Mouse (Mus musculus) forebrain, embryonic 10.5 days (tissue): ENCODE data around the gene Prkg2. TPM values are rescaled to one million over a fixed set of nuclear protein-coding genes. Genes with fewer than 3 reads are reported as not detected.

ENCODE experiments used
- DNase-seq: peaks from one replicate; pipeline ENCODE4 v3.0.0-alpha.2; 2017; ENCODE audit warnings: low spot score; ENCODE audit errors: extremely low spot score
- H3K27ac ChIP-seq: fragments of 300-500 bp; sonication (generic); 2 replicates; pipeline ENCODE4 v1.5.1; 2016; ENCODE audit warnings: mild to moderate bottlenecking
- H3K27me3 ChIP-seq: fragments of 300-500 bp; sonication (generic); 2 replicates; pipeline ENCODE4 v1.6.1; 2016; ENCODE audit warnings: mild to moderate bottlenecking; ENCODE audit not compliant: poor library complexity, severe bottlenecking
- H3K36me3 ChIP-seq: fragments of 300-500 bp; sonication (generic); replicated peaks from 2 replicates; pipeline ENCODE4 v1.6.1; 2016; ENCODE audit warnings: mild to moderate bottlenecking, moderate library complexity
- H3K4me1 ChIP-seq: fragments of 300-500 bp; sonication (generic); 2 replicates; pipeline ENCODE4 v1.6.1; 2016
- H3K4me3 ChIP-seq: fragments of 300-500 bp; sonication (generic); 2 replicates; pipeline ENCODE4 v1.5.1; 2016; ENCODE audit warnings: mild to moderate bottlenecking, moderate library complexity
- H3K9me3 ChIP-seq: fragments of 300-500 bp; sonication (generic); 2 replicates; pipeline ENCODE4 v1.6.1; 2016; ENCODE audit warnings: mild to moderate bottlenecking, moderate library complexity
- WGBS: fragments of 180-500 bp; shearing (Covaris S2); methylation state at CpG from one replicate; pipeline ENCODE4 v1.1.7; 2016; 5-methylcytosine and 5-hydroxymethylcytosine counted together
- polyA plus RNA-seq: library from polyadenylated mRNA; unstranded; fragments of >200 nt; fragmentation: Nextera tagmentation; extraction: Ambion mirVana; gene quantifications from 2 replicates; pipeline ENCODE4 v1.2.1, GENCODE M21; 2016

Gene Prkg2
- polyA plus RNA-seq, 1 experiment from 2014 or later: 2.0 TPM

- H3K27ac ChIP-seq: no peak overlapping the region
- no peaks in the 10 kb centered on the region for H3K9me3 ChIP-seq
- no peak for DNase-seq
- H3K36me3 ChIP-seq: no peaks in the 10 kb centered on the region
- H3K4me1 ChIP-seq: no peaks in the 10 kb centered on the region
- no peaks in the 10 kb centered on the region for H3K27me3 ChIP-seq
- no peak overlapping the region for H3K4me3 ChIP-seq
- WGBS: 93% methylated on average over 14 of the region's 14 CpGs
These were observed 26.6 kb downstream of the Prkg2 start for GRCm38 (mm10) chr5:99010448-99011151.

GRCm38 (mm10) chr5:98998104-98998503, 39.0 kb downstream of the Prkg2 start:
- WGBS: 79% methylated on average over 4 of the region's 4 CpGs
- H3K9me3 ChIP-seq: no peaks in the 10 kb centered on the region

DNA sequence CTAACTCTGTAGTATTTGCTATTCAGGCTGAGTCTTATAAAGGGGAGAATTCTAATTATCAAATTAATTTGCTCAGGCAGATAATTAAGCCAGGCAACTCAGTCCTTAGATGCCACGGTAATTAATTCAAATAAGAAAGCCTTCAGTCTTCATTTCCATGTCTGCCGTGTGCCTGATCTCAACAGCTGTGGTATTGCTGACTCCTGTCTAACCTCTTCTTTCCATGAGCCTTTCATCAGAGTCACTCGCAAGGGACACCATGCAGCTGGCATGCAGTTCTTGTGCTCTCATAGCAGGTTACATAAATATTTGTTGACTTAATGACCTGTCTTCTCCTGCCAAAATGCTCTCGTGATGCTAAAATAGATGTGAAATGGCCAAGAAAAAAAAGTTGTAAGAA, 41.4 kb downstream of the Prkg2 start:
- no peak for DNase-seq
- no peak overlapping the region for H3K27ac ChIP-seq
- WGBS: 71% methylated on average over 4 of the region's 4 CpGs
- peaks cover 17% of the 10 kb centered on the region; the same call in 1 of the 2 replicates for H3K4me1 ChIP-seq
- no peaks in the 10 kb centered on the region for H3K9me3 ChIP-seq
- no peaks in the 10 kb centered on the region for H3K27me3 ChIP-seq
- H3K36me3 ChIP-seq: no peaks in the 10 kb centered on the region
- no peak overlapping the region for H3K4me3 ChIP-seq

More at GRCm38 (mm10) chr5:98998104-98998503, 39.0 kb downstream of the Prkg2 start:
- no peak for DNase-seq
- no peaks in the 10 kb centered on the region for H3K36me3 ChIP-seq
- H3K27ac ChIP-seq: no peak overlapping the region
- H3K27me3 ChIP-seq: no peaks in the 10 kb centered on the region
- peaks cover 21% of the 10 kb centered on the region for H3K4me1 ChIP-seq
- no peak overlapping the region for H3K4me3 ChIP-seq

- WGBS: 94% methylated on average over 4 of the region's 4 CpGs
- Histone ChIP-seq H3K4me3 (no peak overlapping the region), H3K27ac (no peak overlapping the region)
These were observed 45.6 kb downstream of the Prkg2 start for GRCm38 (mm10) chr5:98991600-98991999.

GRCm38 (mm10) chr5:98987634-98988033, 49.5 kb downstream of the Prkg2 start:
- H3K4me3 ChIP-seq: no peak overlapping the region
- 28% methylated on average over 1 of the region's 1 CpGs for WGBS
- no peaks in the 10 kb centered on the region for H3K9me3 ChIP-seq
- H3K4me1 ChIP-seq: peaks cover 52% of the 10 kb centered on the region
- H3K27ac ChIP-seq: peak overlapping the region; percentile 86
- no peaks in the 10 kb centered on the region for H3K36me3 ChIP-seq
- no peak for DNase-seq
- no peaks in the 10 kb centered on the region for H3K27me3 ChIP-seq

More at GRCm38 (mm10) chr5:98991600-98991999, 45.6 kb downstream of the Prkg2 start:
- Histone ChIP-seq H3K36me3 (no peaks in the 10 kb centered on the region), H3K9me3 (no peaks in the 10 kb centered on the region), H3K27me3 (no peaks in the 10 kb centered on the region), H3K4me1 (peaks cover 25% of the 10 kb centered on the region)
- DNase-seq: no peak

- Histone ChIP-seq H3K4me3 (no peak overlapping the region), H3K36me3 (no peaks in the 10 kb centered on the region), H3K27ac (peak overlapping the region; percentile 86; the same call in 1 of the 2 replicates), H3K4me1 (peaks cover 55% of the 10 kb centered on the region), H3K9me3 (no peaks in the 10 kb centered on the region), H3K27me3 (no peaks in the 10 kb centered on the region)
- DNase-seq: no peak
- 62% methylated on average over 3 of the region's 3 CpGs for WGBS
These were observed 50.0 kb downstream of the Prkg2 start for GRCm38 (mm10) chr5:98987116-98987515.

DNA sequence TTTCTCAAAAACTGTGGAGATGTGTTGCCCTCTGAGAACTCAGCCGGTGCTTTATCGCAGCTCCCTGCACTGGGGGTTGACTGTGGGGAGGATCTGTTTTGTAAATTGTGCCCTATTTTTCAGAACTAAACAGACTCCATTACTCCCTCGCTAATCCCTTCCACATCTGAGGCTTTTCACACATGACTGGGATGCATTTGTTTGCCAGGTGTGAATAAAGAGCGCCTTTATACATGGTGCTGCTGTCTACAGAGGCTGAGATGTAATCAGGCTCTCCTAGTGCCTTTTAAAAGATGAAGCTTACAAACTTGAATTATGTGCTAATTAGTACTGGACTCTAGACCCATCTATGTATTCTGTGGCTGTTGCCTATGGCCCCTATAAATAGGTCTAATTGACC, 50.7 kb downstream of the Prkg2 start:
- no peak overlapping the region; the same call in 1 of the 2 replicates for H3K4me3 ChIP-seq
- no peak for DNase-seq
- 13% methylated on average over 4 of the region's 4 CpGs for WGBS
- H3K27ac ChIP-seq: peak overlapping the region; percentile 86
- H3K27me3 ChIP-seq: no peaks in the 10 kb centered on the region
- H3K36me3 ChIP-seq: no peaks in the 10 kb centered on the region
- no peaks in the 10 kb centered on the region for H3K9me3 ChIP-seq
- peaks cover 55% of the 10 kb centered on the region for H3K4me1 ChIP-seq

GRCm38 (mm10) chr5:98986011-98986410, 51.1 kb downstream of the Prkg2 start:
- Histone ChIP-seq H3K4me1 (peaks cover 55% of the 10 kb centered on the region), H3K36me3 (no peaks in the 10 kb centered on the region), H3K4me3 (peak overlapping the region; percentile 20; the same call in 1 of the 2 replicates), H3K27ac (peak overlapping the region; percentile 86), H3K9me3 (no peaks in the 10 kb centered on the region), H3K27me3 (no peaks in the 10 kb centered on the region)
- WGBS: 3% methylated on average over 4 of the region's 4 CpGs
- peak; percentile 52 for DNase-seq

GRCm38 (mm10) chr5:98985077-98985476, 52.1 kb downstream of the Prkg2 start:
- H3K27me3 ChIP-seq: no peaks in the 10 kb centered on the region
- H3K9me3 ChIP-seq: no peaks in the 10 kb centered on the region
- peaks cover 55% of the 10 kb centered on the region for H3K4me1 ChIP-seq
- H3K4me3 ChIP-seq: no peak overlapping the region
- H3K36me3 ChIP-seq: no peaks in the 10 kb centered on the region
- DNase-seq: no peak
- H3K27ac ChIP-seq: peak overlapping the region; percentile 86
- 83% methylated on average over 3 of the region's 3 CpGs for WGBS

DNA sequence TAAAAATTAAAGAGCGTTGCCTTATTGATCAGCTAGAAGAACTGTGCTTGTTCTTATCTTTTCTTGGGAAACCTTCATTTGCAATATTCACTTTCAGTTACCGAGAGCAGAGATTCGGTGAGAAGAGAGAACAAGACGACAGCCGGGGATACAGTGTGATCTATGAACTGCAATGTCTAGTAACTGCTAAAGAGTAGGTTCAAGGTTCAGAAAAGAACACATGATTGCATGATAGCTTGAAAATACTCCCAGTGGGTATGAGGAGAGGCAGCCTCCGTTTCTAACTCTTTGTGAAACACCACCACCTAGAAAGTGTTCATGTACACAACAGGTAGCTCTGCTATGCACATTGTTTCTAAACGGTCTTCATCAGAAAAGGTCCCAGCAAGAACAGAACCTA, 55.8 kb downstream of the Prkg2 start:
- no peak overlapping the region for H3K27ac ChIP-seq
- no peaks in the 10 kb centered on the region for H3K27me3 ChIP-seq
- H3K36me3 ChIP-seq: no peaks in the 10 kb centered on the region
- WGBS: 86% methylated on average over 7 of the region's 7 CpGs
- no peak for DNase-seq
- H3K9me3 ChIP-seq: no peaks in the 10 kb centered on the region
- H3K4me1 ChIP-seq: peaks cover 33% of the 10 kb centered on the region
- no peak overlapping the region for H3K4me3 ChIP-seq

DNA sequence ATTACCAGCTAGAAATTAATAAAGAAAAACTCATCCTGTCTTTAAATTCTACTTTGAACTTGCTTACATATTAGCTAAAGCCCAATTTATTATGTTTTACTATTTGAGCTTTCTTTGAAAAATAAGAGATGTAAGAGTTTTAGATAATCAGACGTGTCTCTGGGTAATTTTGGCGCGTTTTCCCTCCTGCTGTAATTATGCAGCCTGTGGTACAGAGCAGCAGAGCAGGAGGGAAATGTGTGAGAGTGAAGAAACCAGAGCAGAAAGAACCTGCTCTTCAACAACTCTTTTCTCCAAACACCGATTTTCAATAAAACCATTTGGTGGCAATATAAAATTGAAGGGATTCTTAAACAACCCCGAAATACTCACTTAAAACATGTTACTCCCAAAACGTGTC, 58.8 kb downstream of the Prkg2 start:
- 87% methylated on average over 6 of the region's 6 CpGs for WGBS
- DNase-seq: no peak

GRCm38 (mm10) chr5:98975877-98976672, 61.1 kb downstream of the Prkg2 start:
- DNase-seq: no peak
- no peaks in the 10 kb centered on the region for H3K4me1 ChIP-seq
- H3K36me3 ChIP-seq: no peaks in the 10 kb centered on the region
- H3K27me3 ChIP-seq: no peaks in the 10 kb centered on the region
- no peaks in the 10 kb centered on the region for H3K9me3 ChIP-seq
- H3K4me3 ChIP-seq: no peak overlapping the region
- 93% methylated on average over 10 of the region's 10 CpGs for WGBS
- H3K27ac ChIP-seq: no peak overlapping the region

More for the DNA sequence above, 58.8 kb downstream of the Prkg2 start:
- H3K4me1 ChIP-seq: peaks cover 6% of the 10 kb centered on the region; the same call in 1 of the 2 replicates
- no peak overlapping the region for H3K4me3 ChIP-seq
- H3K9me3 ChIP-seq: no peaks in the 10 kb centered on the region
- H3K36me3 ChIP-seq: no peaks in the 10 kb centered on the region
- no peaks in the 10 kb centered on the region for H3K27me3 ChIP-seq
- no peak overlapping the region for H3K27ac ChIP-seq

GRCm38 (mm10) chr5:98966679-98967078, 70.5 kb downstream of the Prkg2 start:
- H3K4me3 ChIP-seq: no peak overlapping the region
- no peaks in the 10 kb centered on the region for H3K36me3 ChIP-seq
- H3K27ac ChIP-seq: no peak overlapping the region
- H3K9me3 ChIP-seq: no peaks in the 10 kb centered on the region
- H3K4me1 ChIP-seq: peaks cover 6% of the 10 kb centered on the region; the same call in 1 of the 2 replicates
- DNase-seq: no peak
- WGBS: 91% methylated on average over 9 of the region's 9 CpGs
- no peaks in the 10 kb centered on the region for H3K27me3 ChIP-seq
